8 mouse cellular contexts compared by ENCODE assay signal in the genomic region with DNA sequence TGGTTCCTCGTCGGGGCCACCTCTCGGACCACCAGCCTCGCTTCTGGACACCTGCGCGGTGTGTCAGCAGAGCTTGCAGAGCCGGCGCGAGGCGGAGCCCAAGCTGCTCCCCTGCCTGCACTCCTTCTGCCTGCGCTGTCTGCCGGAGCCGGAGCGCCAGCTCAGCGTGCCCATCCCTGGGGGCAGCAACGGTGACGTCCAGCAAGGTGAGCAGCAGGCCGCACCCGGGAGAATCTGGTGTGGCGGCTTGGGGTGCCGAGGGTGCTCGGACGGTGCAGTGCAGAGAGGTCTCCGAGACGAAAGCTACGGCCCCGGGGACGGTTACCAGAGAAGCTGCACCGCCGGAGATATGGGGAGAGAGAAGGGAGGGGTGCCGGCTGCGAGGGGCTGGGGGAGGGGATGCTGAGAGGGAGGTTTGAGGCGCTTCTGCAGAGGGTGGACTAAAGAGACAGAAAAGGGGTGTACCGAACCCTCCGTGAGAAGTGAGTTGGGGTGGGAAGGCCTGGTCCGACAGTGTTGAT. TPM values are rescaled to one million over a fixed set of nuclear protein-coding genes. Genes with fewer than 3 reads are reported as not detected.
DNase-seq lines count a peak whose midpoint lies in the region; ATAC-seq and TF ChIP-seq lines count a peak whose summit lies in the region.

No protein-coding gene starts in this region.

- peak overlapping the region; percentile 84 for H3K4me2 ChIP-seq in embryonic facial prominence, embryonic 11.5 days (ENCODE audit: low read depth, low read length)
- H3K4me2 ChIP-seq in kidney, embryonic 14.5 days (replicated peaks; ENCODE audit: low read depth, low read length) = peak overlapping the region; percentile 75
- H3K4me2 ChIP-seq in liver, embryonic 12.5 days = peak overlapping the region; percentile 90
- H3K4me2 ChIP-seq in stomach, embryonic 14.5 days (replicated peaks; ENCODE audit: low read depth, low read length) = peak overlapping the region; percentile 86

- intact Hi-C loops in heart, adult 2 months (cut with DNase I) = loop anchor here (10.0 kb wide), 1 partner anchor 256 kb away; the partner anchor contains the start of gene Csde1

- TF ChIP-seq POLR2A in heart, adult 2 months (IDR thresholded peaks at IDR 0.05; ENCODE audit: insufficient read depth, low read depth, low read length) = no peak

- no peaks in the 10 kb centered on the region for H3K36me3 ChIP-seq in embryonic facial prominence, embryonic 11.5 days (replicated peaks; ENCODE audit: control insufficient read depth, insufficient read depth, low read depth, low read length)
- peaks cover 4% of the 10 kb centered on the region; the same call in 1 of the 2 replicates for H3K36me3 ChIP-seq in heart, adult 2 months (ENCODE audit: control insufficient read depth, insufficient read depth, low read length)
- H3K36me3 ChIP-seq in kidney, embryonic 14.5 days (ENCODE audit: control insufficient read depth, insufficient read depth, low read length) = peaks cover 2% of the 10 kb centered on the region; the same call in 1 of the 2 replicates
- H3K36me3 ChIP-seq in liver, embryonic 12.5 days = peaks cover 16% of the 10 kb centered on the region
- no peaks in the 10 kb centered on the region for H3K36me3 ChIP-seq in stomach, embryonic 14.5 days (ENCODE audit: control insufficient read depth, insufficient read depth, low read length)

- peak; percentile 60 for ATAC-seq in embryonic facial prominence, embryonic 11.5 days (replicated peaks; ENCODE audit: insufficient number of reproducible peaks, low FRiP score, low TSS enrichment, low read depth)
- peak; percentile 37 for ATAC-seq in kidney, embryonic 14.5 days (ENCODE audit: low FRiP score, low TSS enrichment)
- ATAC-seq in liver, embryonic 12.5 days = peak; percentile 63
- ATAC-seq in stomach, embryonic 14.5 days (ENCODE audit: insufficient number of reproducible peaks, insufficient read depth, low FRiP score, low read depth) = peak; percentile 25; the same call in 1 of the 2 replicates

- H3K27me3 ChIP-seq in embryonic facial prominence, embryonic 11.5 days (ENCODE audit: control insufficient read depth, insufficient read depth, low read length) = no peaks in the 10 kb centered on the region
- no peaks in the 10 kb centered on the region for H3K27me3 ChIP-seq in heart, adult 2 months (ENCODE audit: control insufficient read depth, insufficient read depth, low read length)
- no peaks in the 10 kb centered on the region for H3K27me3 ChIP-seq in kidney, embryonic 14.5 days (ENCODE audit: control insufficient read depth, insufficient read depth, low read length)
- no peaks in the 10 kb centered on the region for H3K27me3 ChIP-seq in liver, embryonic 12.5 days (replicated peaks)
- H3K27me3 ChIP-seq in stomach, embryonic 14.5 days (ENCODE audit: control insufficient read depth, insufficient read depth, low read length) = no peaks in the 10 kb centered on the region

- H3K4me1 ChIP-seq in embryonic facial prominence, embryonic 11.5 days (ENCODE audit: control insufficient read depth, insufficient read depth, low read length) = peaks cover 2% of the 10 kb centered on the region; the same call in 1 of the 2 replicates
- peaks cover 5% of the 10 kb centered on the region for H3K4me1 ChIP-seq in heart, adult 2 months (ENCODE audit: control insufficient read depth, insufficient read depth, low read length)
- peaks cover 12% of the 10 kb centered on the region for H3K4me1 ChIP-seq in kidney, embryonic 14.5 days (ENCODE audit: control insufficient read depth, insufficient read depth, low read length)
- peaks cover 46% of the 10 kb centered on the region for H3K4me1 ChIP-seq in liver, embryonic 12.5 days
- H3K4me1 ChIP-seq in stomach, embryonic 14.5 days (ENCODE audit: control insufficient read depth, insufficient read depth, low read length) = peaks cover 6% of the 10 kb centered on the region; the same call in 1 of the 2 replicates

- no peak for TF ChIP-seq CTCF in heart, adult 2 months (IDR thresholded peaks at IDR 0.05)

- WGBS in embryonic facial prominence, embryonic 11.5 days = under 1% methylated on average over 33 of the region's 36 CpGs
- 0% methylated on average over 36 of the region's 36 CpGs for WGBS in heart, adult 2 months
- 0% methylated on average over 36 of the region's 36 CpGs for WGBS in kidney, embryonic 14.5 days
- WGBS in liver, embryonic 12.5 days (ENCODE audit: insufficient replicate concordance) = under 1% methylated on average over 33 of the region's 36 CpGs
- WGBS in stomach, embryonic 14.5 days = under 1% methylated on average over 36 of the region's 36 CpGs

- H3K9me3 ChIP-seq in embryonic facial prominence, embryonic 11.5 days (replicated peaks; ENCODE audit: control insufficient read depth, low read length) = no peaks in the 10 kb centered on the region
- no peaks in the 10 kb centered on the region for H3K9me3 ChIP-seq in kidney, embryonic 14.5 days (ENCODE audit: control insufficient read depth, low read length)
- no peaks in the 10 kb centered on the region for H3K9me3 ChIP-seq in liver, embryonic 12.5 days (replicated peaks)
- no peaks in the 10 kb centered on the region for H3K9me3 ChIP-seq in stomach, embryonic 14.5 days (ENCODE audit: control insufficient read depth, low read depth, low read length)

- peak; percentile 43 for DNase-seq in 3T3-L1 (ENCODE audit: low read depth, low spot score)
- DNase-seq in adrenal gland, postnatal 14 days = peak; percentile 75
- peak; percentile 60 for DNase-seq in embryonic facial prominence, embryonic 11.5 days (ENCODE audit: low spot score)
- DNase-seq in heart, adult 2 months = peak; percentile 54 to 69
- DNase-seq in naive thymus-derived CD4-positive, alpha-beta T cell, adult 2 months (ENCODE audit: low read depth) = peak; percentile 62

- peak overlapping the region; percentile 96 for H3K9ac ChIP-seq in embryonic facial prominence, embryonic 11.5 days (replicated peaks; ENCODE audit: low read length)
- H3K9ac ChIP-seq in heart, adult 2 months (ENCODE audit: low read depth, low read length) = peak overlapping the region; percentile 89
- peak overlapping the region; percentile 99 for H3K9ac ChIP-seq in kidney, embryonic 14.5 days (ENCODE audit: low read depth, low read length)
- peak overlapping the region; percentile 99 for H3K9ac ChIP-seq in liver, embryonic 12.5 days
- H3K9ac ChIP-seq in stomach, embryonic 14.5 days (replicated peaks; ENCODE audit: low read depth, low read length) = peak overlapping the region; percentile 97

- peak overlapping the region; percentile 100 for H3K4me3 ChIP-seq in embryonic facial prominence, embryonic 11.5 days (ENCODE audit: low read depth, low read length)
- peak overlapping the region; percentile 85 for H3K4me3 ChIP-seq in heart, adult 2 months
- peak overlapping the region; percentile 72 for H3K4me3 ChIP-seq in kidney, embryonic 14.5 days (ENCODE audit: low read length)
- H3K4me3 ChIP-seq in liver, embryonic 12.5 days = peak overlapping the region; percentile 100
- H3K4me3 ChIP-seq in stomach, embryonic 14.5 days (ENCODE audit: low read depth, low read length) = peak overlapping the region; percentile 100

- H3K79me2 ChIP-seq in heart, adult 2 months (replicated peaks; ENCODE audit: control insufficient read depth, insufficient read depth, low read length) = peaks cover 8% of the 10 kb centered on the region

- H3K27ac ChIP-seq in embryonic facial prominence, embryonic 11.5 days (replicated peaks; ENCODE audit: low read depth, low read length) = peak overlapping the region; percentile 95
- H3K27ac ChIP-seq in heart, adult 2 months = peak overlapping the region; percentile 87
- peak overlapping the region; percentile 97 for H3K27ac ChIP-seq in kidney, embryonic 14.5 days (ENCODE audit: low read depth, low read length)
- peak overlapping the region; percentile 93 for H3K27ac ChIP-seq in liver, embryonic 12.5 days
- peak overlapping the region; percentile 94 for H3K27ac ChIP-seq in stomach, embryonic 14.5 days (ENCODE audit: low read length)

- no peak for TF ChIP-seq EP300 in heart, adult 2 months (IDR thresholded peaks at IDR 0.05; ENCODE audit: insufficient read depth, low read depth, low read length)

RNA-seq across cellular contexts. Expression of gene Trim33, which starts 1.2 kb away (rescaled TPM):
- 32.6 and 33.5 TPM in 2 replicates for total RNA-seq in adrenal gland, postnatal 14 days (2021)
- polyA plus RNA-seq in embryonic facial prominence, embryonic 11.5 days (2014; fragmentation: Nextera tagmentation; extraction: Ambion mirVana) = 19.3 and 25.2 TPM in 2 replicates
- 10 to 100 TPM; 13.5 to 14.4 TPM for total RNA-seq in heart, adult 2 months (2021)
- polyA plus RNA-seq in heart, adult 2 months (2012; rRNA removed) = 4.6 and 10.5 TPM in 2 replicates
- polyA plus RNA-seq in kidney, embryonic 14.5 days (2014; fragmentation: Nextera tagmentation; extraction: Ambion mirVana) = 27.0 and 35.3 TPM in 2 replicates
- polyA plus RNA-seq in liver, embryonic 12.5 days (2016; fragmentation: Nextera tagmentation; extraction: Ambion mirVana) = 13.6 and 14.8 TPM in 2 replicates
- polyA plus RNA-seq in stomach, embryonic 14.5 days (2014; fragmentation: Nextera tagmentation; extraction: Ambion mirVana) = 30.4 and 36.4 TPM in 2 replicates

Comparison
In these comparisons a context has a peak if more than half of its experiments do, and no peak if none do; other contexts are left out.
1. Peak in every context shown above with its lines: DNase-seq, ATAC-seq, H3K4me3 ChIP-seq and H3K27ac ChIP-seq.